ENCODE assay signal across 8 mouse cellular contexts in genomic region chr9:7833421-7833820, GRCm38 (mm10). TPM values are rescaled to one million over a fixed set of nuclear protein-coding genes. Genes with fewer than 3 reads are reported as not detected.
DNase-seq lines count a peak whose midpoint lies in the region; ATAC-seq and TF ChIP-seq lines count a peak whose summit lies in the region.

No protein-coding gene starts in this region.

- no peak overlapping the region for H3K9ac ChIP-seq in heart, adult 2 months (ENCODE audit: low read depth, low read length)
- H3K9ac ChIP-seq in midbrain, embryonic 13.5 days (replicated peaks) = 0 out of 2 replicates have a peak overlapping the region, but pooled peaks have one; percentile 28
- H3K9ac ChIP-seq in hindbrain, embryonic 14.5 days = no peak overlapping the region
- H3K9ac ChIP-seq in stomach, embryonic 15.5 days = no peak overlapping the region

- no peak for ATAC-seq in midbrain, embryonic 13.5 days
- no peak for ATAC-seq in hindbrain, embryonic 14.5 days (ENCODE audit: low FRiP score)
- ATAC-seq in stomach, embryonic 15.5 days (ENCODE audit: insufficient read depth, low FRiP score, low read depth) = no peak
- ATAC-seq in megakaryocyte progenitor cell, adult 5-6 weeks (replicated peaks; ENCODE audit: poor library complexity) = no peak

- H3K4me3 ChIP-seq in heart, adult 2 months = peak overlapping the region; percentile 0; the same call in 1 of the 2 replicates
- 0 out of 2 replicates have a peak overlapping the region, but pooled peaks have one; percentile 1 for H3K4me3 ChIP-seq in midbrain, embryonic 13.5 days (replicated peaks)
- no peak overlapping the region for H3K4me3 ChIP-seq in midbrain, embryonic 10.5 days
- no peak overlapping the region for H3K4me3 ChIP-seq in hindbrain, embryonic 14.5 days (replicated peaks; ENCODE audit: low read length)
- H3K4me3 ChIP-seq in stomach, embryonic 15.5 days (replicated peaks) = no peak overlapping the region

- H3K79me2 ChIP-seq in heart, adult 2 months (replicated peaks; ENCODE audit: control insufficient read depth, insufficient read depth, low read length) = no peaks in the 10 kb centered on the region; the same call in 1 of the 2 replicates

- WGBS in heart, adult 2 months = 74% methylated on average over 6 of the region's 6 CpGs
- WGBS in midbrain, embryonic 13.5 days = 92% methylated on average over 6 of the region's 6 CpGs
- 91% methylated on average over 6 of the region's 6 CpGs for WGBS in midbrain, embryonic 10.5 days
- WGBS in hindbrain, embryonic 14.5 days = 88% methylated on average over 6 of the region's 6 CpGs
- 90% methylated on average over 6 of the region's 6 CpGs for WGBS in stomach, embryonic 15.5 days

- H3K4me1 ChIP-seq in heart, adult 2 months (ENCODE audit: control insufficient read depth, insufficient read depth, low read length) = peaks cover 21% of the 10 kb centered on the region
- H3K4me1 ChIP-seq in midbrain, embryonic 13.5 days (replicated peaks) = peaks cover 60% of the 10 kb centered on the region
- H3K4me1 ChIP-seq in midbrain, embryonic 10.5 days = peaks cover 36% of the 10 kb centered on the region
- H3K4me1 ChIP-seq in hindbrain, embryonic 14.5 days (replicated peaks; ENCODE audit: control insufficient read depth, insufficient read depth, low read length) = peaks cover 55% of the 10 kb centered on the region
- peaks cover 14% of the 10 kb centered on the region; the same call in 1 of the 2 replicates for H3K4me1 ChIP-seq in stomach, embryonic 15.5 days

- no peaks in the 10 kb centered on the region for H3K9me3 ChIP-seq in midbrain, embryonic 13.5 days
- no peaks in the 10 kb centered on the region for H3K9me3 ChIP-seq in midbrain, embryonic 10.5 days (replicated peaks)
- no peaks in the 10 kb centered on the region for H3K9me3 ChIP-seq in hindbrain, embryonic 14.5 days (ENCODE audit: control insufficient read depth, low read length)
- no peaks in the 10 kb centered on the region for H3K9me3 ChIP-seq in stomach, embryonic 15.5 days

- H3K4me2 ChIP-seq in midbrain, embryonic 13.5 days (replicated peaks) = peak overlapping the region; percentile 32
- peak overlapping the region; percentile 25 for H3K4me2 ChIP-seq in hindbrain, embryonic 14.5 days (replicated peaks)
- H3K4me2 ChIP-seq in stomach, embryonic 15.5 days = peak overlapping the region; percentile 14; the same call in 1 of the 2 replicates

- H3K36me3 ChIP-seq in heart, adult 2 months (ENCODE audit: control insufficient read depth, insufficient read depth, low read length) = peaks cover 47% of the 10 kb centered on the region
- peaks cover 13% of the 10 kb centered on the region for H3K36me3 ChIP-seq in midbrain, embryonic 13.5 days
- H3K36me3 ChIP-seq in midbrain, embryonic 10.5 days = peaks cover 37% of the 10 kb centered on the region
- peaks cover 18% of the 10 kb centered on the region for H3K36me3 ChIP-seq in hindbrain, embryonic 14.5 days (replicated peaks; ENCODE audit: control insufficient read depth, insufficient read depth)
- 0 out of 2 replicates have a peak, but pooled peaks cover 7% of the 10 kb centered on the region for H3K36me3 ChIP-seq in stomach, embryonic 15.5 days

- no peak for DNase-seq in heart, adult 2 months
- DNase-seq in heart, postnatal 10 days = no peak
- no peak for DNase-seq in midbrain, embryonic 10.5 days (ENCODE audit: low spot score)
- DNase-seq in hindbrain, embryonic 14.5 days (ENCODE audit: low spot score) = no peak
- DNase-seq in frontal cortex, adult 2 months (ENCODE audit: extremely low spot score in 1 of 2, low spot score in 1 of 2) = no peak

- TF ChIP-seq POLR2A in heart, adult 2 months (IDR thresholded peaks at IDR 0.05; ENCODE audit: insufficient read depth, low read depth, low read length) = no peak

- peak; percentile 10; the same call in 1 of the 2 replicates for TF ChIP-seq CTCF in heart, adult 2 months (IDR thresholded peaks at IDR 0.05)

- intact Hi-C loops in heart, adult 2 months (cut with DNase I) = loop anchor here (10.0 kb wide), 1 partner anchor 171 kb away; the partner anchor contains the start of gene Yap1
- intact Hi-C loops in heart, postnatal 10 days (cut with DNase I) = no loop called here

- H3K27me3 ChIP-seq in heart, adult 2 months (ENCODE audit: control insufficient read depth, insufficient read depth, low read length) = no peaks in the 10 kb centered on the region
- no peaks in the 10 kb centered on the region for H3K27me3 ChIP-seq in midbrain, embryonic 13.5 days
- H3K27me3 ChIP-seq in midbrain, embryonic 10.5 days (ENCODE audit: low read depth, poor library complexity, severe bottlenecking) = no peaks in the 10 kb centered on the region
- no peaks in the 10 kb centered on the region for H3K27me3 ChIP-seq in hindbrain, embryonic 14.5 days (ENCODE audit: control insufficient read depth, insufficient read depth, low read length)
- no peaks in the 10 kb centered on the region for H3K27me3 ChIP-seq in stomach, embryonic 15.5 days (replicated peaks)

- H3K27ac ChIP-seq in heart, adult 2 months = no peak overlapping the region
- 0 out of 2 replicates have a peak overlapping the region, but pooled peaks have one; percentile 2 for H3K27ac ChIP-seq in midbrain, embryonic 13.5 days
- no peak overlapping the region for H3K27ac ChIP-seq in midbrain, embryonic 10.5 days (replicated peaks)
- H3K27ac ChIP-seq in hindbrain, embryonic 14.5 days = no peak overlapping the region
- H3K27ac ChIP-seq in stomach, embryonic 15.5 days = no peak overlapping the region

- no peak for TF ChIP-seq EP300 in heart, adult 2 months (IDR thresholded peaks at IDR 0.05; ENCODE audit: insufficient read depth, low read depth, low read length)

RNA-seq across cellular contexts. Expression of gene Birc2, which starts 3.4 kb away (rescaled TPM):
- 10 to 100 TPM; 22.0 to 28.2 TPM for total RNA-seq in heart, adult 2 months (2021)
- 12.9 and 20.7 TPM in 2 replicates for polyA plus RNA-seq in heart, adult 2 months (2012; rRNA removed)
- total RNA-seq in heart, postnatal 10 days (2021) = 10 to 100 TPM; 24.6 to 26.6 TPM
- 49.1 and 50.7 TPM in 2 replicates for polyA plus RNA-seq in midbrain, embryonic 13.5 days (2015; fragmentation: Nextera tagmentation; extraction: Ambion mirVana)
- 30.7 and 35.8 TPM in 2 replicates for polyA plus RNA-seq in midbrain, embryonic 10.5 days (2016; fragmentation: Nextera tagmentation; extraction: Ambion mirVana)
- 47.7 and 48.9 TPM in 2 replicates for polyA plus RNA-seq in hindbrain, embryonic 14.5 days (2014; fragmentation: Nextera tagmentation; extraction: Ambion mirVana)
- 34.8 and 35.6 TPM in 2 replicates for polyA plus RNA-seq in stomach, embryonic 15.5 days (2015; fragmentation: Nextera tagmentation; extraction: Ambion mirVana)
- 32.7 and 36.2 TPM in 2 replicates for total RNA-seq in megakaryocyte progenitor cell, adult 5-6 weeks (2015)
- 34.1 and 40.0 TPM in 2 replicates for total RNA-seq in megakaryocyte progenitor cell, adult 5-6 weeks (2017)
- 29.0 and 30.6 TPM in 2 replicates for polyA plus RNA-seq in frontal cortex, adult 2 months (2012; rRNA removed)

RNA-seq across cellular contexts. Expression of gene Birc3, which starts 39.6 kb away (rescaled TPM):
- 1 to 10 TPM; 8.7 to 9.7 TPM for total RNA-seq in heart, adult 2 months (2021)
- polyA plus RNA-seq in heart, adult 2 months (2012; rRNA removed) = 9.0 and 10.4 TPM in 2 replicates
- 10 to 100 TPM in 1 of 2 experiments, 1 to 10 TPM in 1; 8.5 to 12.0 TPM for total RNA-seq in heart, postnatal 10 days (2021)
- 1.4 and 1.5 TPM in 2 replicates for polyA plus RNA-seq in midbrain, embryonic 13.5 days (2015; fragmentation: Nextera tagmentation; extraction: Ambion mirVana)
- 2.7 and 3.4 TPM in 2 replicates for polyA plus RNA-seq in midbrain, embryonic 10.5 days (2016; fragmentation: Nextera tagmentation; extraction: Ambion mirVana)
- 1.7 and 2.7 TPM in 2 replicates for polyA plus RNA-seq in hindbrain, embryonic 14.5 days (2014; fragmentation: Nextera tagmentation; extraction: Ambion mirVana)
- polyA plus RNA-seq in stomach, embryonic 15.5 days (2015; fragmentation: Nextera tagmentation; extraction: Ambion mirVana) = 9.6 and 9.7 TPM in 2 replicates
- 34.4 and 38.0 TPM in 2 replicates for total RNA-seq in megakaryocyte progenitor cell, adult 5-6 weeks (2015)
- total RNA-seq in megakaryocyte progenitor cell, adult 5-6 weeks (2017) = 25.5 and 31.8 TPM in 2 replicates
- 2.4 and 3.5 TPM in 2 replicates for polyA plus RNA-seq in frontal cortex, adult 2 months (2012; rRNA removed)

Comparison
In these comparisons a context has a peak if more than half of its experiments do, and no peak if none do; other contexts are left out.
1. H3K4me3 ChIP-seq: peak in heart, adult 2 months (single experiment) and midbrain, embryonic 13.5 days (single experiment); none in midbrain, embryonic 10.5 days (single experiment), hindbrain, embryonic 14.5 days (single experiment) and stomach, embryonic 15.5 days (single experiment).
2. Peak in every context shown above with its lines, with median percentiles within 50 percentile points of each other: H3K4me2 ChIP-seq.